In genomic region chr4:124849631-124850260, GRCm38 (mm10) we compare ENCODE assay signal across 8 mouse cellular contexts. TPM values are rescaled to one million over a fixed set of nuclear protein-coding genes. Genes with fewer than 3 reads are reported as not detected.
DNase-seq lines count a peak whose midpoint lies in the region; ATAC-seq and TF ChIP-seq lines count a peak whose summit lies in the region.

No protein-coding gene starts in this region.

- intact Hi-C loops in gastrocnemius, adult 2 months (cut with DNase I): loop anchor here (2.0 to 10.0 kb wide), 4 partner anchors 88 to 235 kb away; partner anchors contain the start of genes 9930104L06Rik, Cdca8, Meaf6 and Sf3a3
- intact Hi-C loops in left cerebral cortex, adult 2 months (cut with DNase I): loop anchor here (1.0 kb wide), 1 partner anchor 13 kb away; the partner anchor contains the start of gene Maneal

- H3K27ac ChIP-seq in spleen, adult 2 months (ENCODE audit: insufficient read depth, low read length): peak overlapping the region; percentile 57; the same call in 1 of the 2 replicates
- H3K27ac ChIP-seq in gastrocnemius, adult 2 months: peak overlapping the region; percentile 94
- peak overlapping the region; percentile 97 for H3K27ac ChIP-seq in hindbrain, embryonic 16.5 days (ENCODE audit: low read depth, low read length)
- peak overlapping the region; percentile 99 for H3K27ac ChIP-seq in left cerebral cortex, adult 2 months

- peaks cover 8% of the 10 kb centered on the region for H3K36me3 ChIP-seq in spleen, adult 2 months (ENCODE audit: control insufficient read depth, insufficient read depth, low read length)
- H3K36me3 ChIP-seq in hindbrain, embryonic 16.5 days (ENCODE audit: control insufficient read depth, insufficient read depth, low read length): peaks cover 9% of the 10 kb centered on the region; the same call in 1 of the 2 replicates

- peak; percentile 48 for ATAC-seq in hindbrain, embryonic 16.5 days

- WGBS in spleen, adult 2 months: 17% methylated on average over 23 of the region's 24 CpGs
- 2% methylated on average over 24 of the region's 24 CpGs for WGBS in hindbrain, embryonic 16.5 days

- no peaks in the 10 kb centered on the region for H3K9me3 ChIP-seq in hindbrain, embryonic 16.5 days (ENCODE audit: control insufficient read depth, low read length)

- H3K4me1 ChIP-seq in spleen, adult 2 months (ENCODE audit: control insufficient read depth, insufficient read depth, insufficient read length): peaks cover 12% of the 10 kb centered on the region
- peaks cover 26% of the 10 kb centered on the region for H3K4me1 ChIP-seq in hindbrain, embryonic 16.5 days (ENCODE audit: control insufficient read depth, insufficient read depth, low read depth, low read length)

- DNase-seq in spleen, adult 2 months (ENCODE audit: low read depth in 1 of 2, low spot score in 2 of 2): no peak
- no peak for DNase-seq in spleen, postnatal 36 days (ENCODE audit: low spot score in 2 of 2)
- peak; percentile 76 to 85 for DNase-seq in cerebellum, postnatal 14 days
- DNase-seq in gastrocnemius, adult 2 months: peak; percentile 55
- peak; percentile 63 to 68 for DNase-seq in left cerebral cortex, adult 2 months (ENCODE audit: extremely low spot score in 1 of 2, low spot score in 2 of 2)
- DNase-seq in lung, postnatal 4 days: peak; percentile 58 to 81
- DNase-seq in spleen, postnatal 4 days (ENCODE audit: low spot score in 2 of 2): peak; percentile 26 to 71

- H3K4me2 ChIP-seq in hindbrain, embryonic 16.5 days (ENCODE audit: low read length): peak overlapping the region; percentile 83

- no peak for TF ChIP-seq POLR2A in spleen, adult 2 months (IDR thresholded peaks at IDR 0.05; ENCODE audit: low read depth, low read length)

- H3K27me3 ChIP-seq in spleen, adult 2 months (ENCODE audit: control insufficient read depth, insufficient read depth, low read length): no peaks in the 10 kb centered on the region
- no peaks in the 10 kb centered on the region for H3K27me3 ChIP-seq in hindbrain, embryonic 16.5 days (replicated peaks; ENCODE audit: control insufficient read depth, insufficient read depth, low read length)

- peak overlapping the region; percentile 95 for H3K4me3 ChIP-seq in spleen, adult 2 months (ENCODE audit: extremely low read depth, insufficient read depth, insufficient read length)
- peak overlapping the region; percentile 96 for H3K4me3 ChIP-seq in gastrocnemius, adult 2 months
- H3K4me3 ChIP-seq in hindbrain, embryonic 16.5 days (ENCODE audit: low read length): peak overlapping the region; percentile 93
- H3K4me3 ChIP-seq in left cerebral cortex, adult 2 months: peak overlapping the region; percentile 72

- H3K9ac ChIP-seq in hindbrain, embryonic 16.5 days (ENCODE audit: low read depth, low read length): peak overlapping the region; percentile 92

- TF ChIP-seq CTCF in spleen, adult 2 months (IDR thresholded peaks at IDR 0.05; ENCODE audit: extremely low read depth, insufficient read depth, insufficient read length, insufficient replicate concordance): no peak
- no peak for TF ChIP-seq CTCF in gastrocnemius, adult 2 months (IDR thresholded peaks at IDR 0.05)
- no peak for TF ChIP-seq CTCF in left cerebral cortex, adult 2 months (IDR thresholded peaks at IDR 0.05)

RNA-seq across cellular contexts. Expression of gene Yrdc, which starts 0.7 kb away (rescaled TPM):
- 25.5 and 28.0 TPM in 2 replicates for polyA plus RNA-seq in spleen, adult 2 months (2012; rRNA removed)
- total RNA-seq in gastrocnemius, adult 2 months (2021): 10 to 100 TPM in 1 of 2 experiments, 1 to 10 TPM in 1; 9.4 to 11.4 TPM
- 42.6 and 43.0 TPM in 2 replicates for polyA plus RNA-seq in hindbrain, embryonic 16.5 days (2015; fragmentation: Nextera tagmentation; extraction: Ambion mirVana)
- total RNA-seq in left cerebral cortex, adult 2 months (2021): 10 to 100 TPM; 29.8 to 33.8 TPM

RNA-seq across cellular contexts. Expression of gene 1110065P20Rik, which starts 1.2 kb away (rescaled TPM):
- 14.7 and 19.7 TPM in 2 replicates for polyA plus RNA-seq in spleen, adult 2 months (2012; rRNA removed)
- 10 to 100 TPM; 18.4 to 23.0 TPM for total RNA-seq in gastrocnemius, adult 2 months (2021)
- polyA plus RNA-seq in hindbrain, embryonic 16.5 days (2015; fragmentation: Nextera tagmentation; extraction: Ambion mirVana): 92.7 and 102 TPM in 2 replicates
- total RNA-seq in left cerebral cortex, adult 2 months (2021): 10 to 100 TPM; 66.6 to 74.8 TPM

RNA-seq across cellular contexts. Expression of gene Maneal, which starts 12.2 kb away (rescaled TPM):
- polyA plus RNA-seq in spleen, adult 2 months (2012; rRNA removed): 0.65 TPM in 2 replicates
- under 1 TPM; 0.31 to 0.46 TPM for total RNA-seq in gastrocnemius, adult 2 months (2021)
- polyA plus RNA-seq in hindbrain, embryonic 16.5 days (2015; fragmentation: Nextera tagmentation; extraction: Ambion mirVana): 10.5 and 10.6 TPM in 2 replicates
- 10 to 100 TPM; 53.7 to 55.3 TPM for total RNA-seq in left cerebral cortex, adult 2 months (2021)

RNA-seq across cellular contexts. Expression of gene Epha10, which starts 31.0 kb away (rescaled TPM):
- not detected in 2 replicates for polyA plus RNA-seq in spleen, adult 2 months (2012; rRNA removed)
- not detected for total RNA-seq in gastrocnemius, adult 2 months (2021)
- 10.9 and 12.3 TPM in 2 replicates for polyA plus RNA-seq in hindbrain, embryonic 16.5 days (2015; fragmentation: Nextera tagmentation; extraction: Ambion mirVana)
- total RNA-seq in left cerebral cortex, adult 2 months (2021): 10 to 100 TPM; 60.5 to 69.6 TPM

RNA-seq across cellular contexts. Expression of gene Mtf1, which starts 47.8 kb away (rescaled TPM):
- 5.5 and 5.9 TPM in 2 replicates for polyA plus RNA-seq in spleen, adult 2 months (2012; rRNA removed)
- 10 to 100 TPM; 11.9 to 15.7 TPM for total RNA-seq in gastrocnemius, adult 2 months (2021)
- polyA plus RNA-seq in hindbrain, embryonic 16.5 days (2015; fragmentation: Nextera tagmentation; extraction: Ambion mirVana): 11.5 and 14.0 TPM in 2 replicates
- total RNA-seq in left cerebral cortex, adult 2 months (2021): 10 to 100 TPM; 26.1 to 28.4 TPM

Comparison
In these comparisons a context has a peak if more than half of its experiments do, and no peak if none do; other contexts are left out.
1. DNase-seq: peak in cerebellum, postnatal 14 days (2 of 2), gastrocnemius, adult 2 months (single experiment), left cerebral cortex, adult 2 months (2 of 2), lung, postnatal 4 days (2 of 2) and spleen, postnatal 4 days (2 of 2); none in spleen, adult 2 months (0 of 2) and spleen, postnatal 36 days (0 of 2).
2. RNA of gene Maneal, which starts 12.2 kb away (total RNA-seq): 53.7 to 55.3 TPM in left cerebral cortex, adult 2 months; 0.31 to 0.46 TPM in gastrocnemius, adult 2 months; every median in the first group is over 10 times any median in the second.
3. Peak in every context shown above with its lines, with median percentiles within 50 percentile points of each other: H3K27ac ChIP-seq and H3K4me3 ChIP-seq.